Mouse (Mus musculus) megakaryocyte, embryonic 14.5 days (primary cell): ENCODE measurements around the gene Tmem256. TPM values are rescaled to one million over a fixed set of nuclear protein-coding genes. Genes with fewer than 3 reads are reported as not detected.

Source experiments
- H3K27me3 ChIP-seq: replicated peaks from 2 replicates; pipeline ENCODE3; 2012; ENCODE audit warnings: inconsistent platforms
- H3K36me3 ChIP-seq: replicated peaks from 2 replicates; pipeline ENCODE3; 2012; ENCODE audit warnings: low read length, inconsistent platforms, mixed read lengths
- H3K4me1 ChIP-seq: 2 replicates; pipeline ENCODE4 v1.6.1; 2012; ENCODE audit warnings: inconsistent platforms
- H3K4me3 ChIP-seq: replicated peaks from 2 replicates; pipeline ENCODE3; 2012; ENCODE audit warnings: moderate library complexity, mild to moderate bottlenecking, inconsistent platforms
- H3K9me3 ChIP-seq: 2 replicates; pipeline ENCODE4 v1.6.1; 2012; ENCODE audit warnings: inconsistent platforms
- FLI1 ChIP-seq: IDR thresholded peaks from 2 replicates; pipeline ENCODE4 v1.6.1; 2012; ENCODE audit warnings: low read length, inconsistent platforms, mixed read lengths
- GATA1 ChIP-seq: IDR thresholded peaks from 3 replicates; pipeline ENCODE4 v1.6.1; 2012; ENCODE audit warnings: mixed read lengths, low read length, inconsistent platforms, borderline replicate concordance
- polyA plus RNA-seq: library from polyadenylated mRNA; stranded (reverse); fragments of >175 nt; gene quantifications from 2 replicates; pipeline ENCODE4 v1.2.3, GENCODE M21; 2012; ENCODE audit warnings: low replicate concordance; ENCODE audit not compliant: insufficient read depth

Gene Tmem256
- polyA plus RNA-seq, 1 experiment, result 742 TPM

DNA sequence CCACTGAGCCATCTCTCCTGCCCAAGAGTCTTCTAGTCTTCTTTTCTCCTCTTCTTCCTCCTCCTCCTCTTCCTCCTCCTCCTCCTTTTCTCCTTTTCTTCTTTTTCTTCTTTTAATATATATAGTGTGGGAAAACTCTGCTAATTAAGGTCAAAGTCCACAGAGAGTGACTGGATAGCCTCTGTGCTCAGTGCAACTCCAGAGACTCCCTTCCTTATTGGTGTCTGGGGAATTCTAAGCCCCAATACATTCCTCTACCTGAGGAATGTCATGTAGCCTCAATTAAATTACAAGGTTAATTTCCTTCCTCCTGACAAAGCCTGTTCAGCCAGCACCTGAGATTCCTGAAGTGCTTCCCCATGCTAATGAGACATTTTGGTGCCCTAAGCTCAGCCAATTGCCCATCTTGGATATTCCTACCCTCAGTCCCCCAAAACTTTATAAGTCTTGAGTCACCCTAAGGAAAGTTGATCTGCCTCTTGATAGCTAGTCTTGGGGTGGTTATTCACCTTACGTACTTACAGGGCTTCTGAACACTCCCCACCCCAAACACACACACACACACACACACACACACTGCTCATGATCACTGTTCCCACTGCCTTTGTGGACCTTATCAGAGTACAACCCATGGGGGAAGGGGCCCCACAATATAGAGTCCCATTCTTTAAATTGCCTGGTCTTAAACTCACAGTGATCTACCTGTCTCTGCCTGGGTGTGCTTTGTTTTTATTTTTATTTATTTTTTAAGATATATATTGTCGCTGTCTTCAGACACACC is 32.2 kb downstream of the Tmem256 start:
- Histone ChIP-seq H3K27me3 (peaks cover 30% of the 10 kb centered on the region), H3K36me3 (no peaks in the 10 kb centered on the region), H3K9me3 (no peaks in the 10 kb centered on the region), H3K4me3 (no peak overlapping the region), H3K4me1 (peaks cover 8% of the 10 kb centered on the region)
- TF ChIP-seq FLI1 (no peak), GATA1 (no peak)

DNA sequence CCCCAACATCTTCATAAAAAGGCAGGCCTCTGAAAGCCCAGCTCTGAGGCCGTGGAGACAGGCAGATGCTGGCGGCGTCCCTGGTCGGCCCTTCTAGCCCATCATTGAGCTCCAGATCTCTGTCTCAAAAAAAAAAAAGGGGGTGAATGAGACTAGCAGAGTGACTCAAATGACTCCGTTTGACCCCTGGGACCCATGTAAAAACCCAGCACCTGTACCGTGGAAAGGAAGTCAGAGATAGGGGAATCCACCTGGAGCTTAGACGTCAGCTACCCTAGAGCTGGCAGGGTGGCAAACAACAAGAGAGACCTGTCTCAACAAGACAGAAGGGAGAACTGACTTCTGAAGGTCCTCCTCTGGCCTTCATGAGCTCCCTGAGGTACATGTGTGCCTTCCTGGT is 33.5 kb downstream of the Tmem256 start:
- H3K36me3 ChIP-seq, result no peaks in the 10 kb centered on the region
- H3K4me3 ChIP-seq, result no peak overlapping the region
- H3K4me1 ChIP-seq, result peaks cover 22% of the 10 kb centered on the region

DNA sequence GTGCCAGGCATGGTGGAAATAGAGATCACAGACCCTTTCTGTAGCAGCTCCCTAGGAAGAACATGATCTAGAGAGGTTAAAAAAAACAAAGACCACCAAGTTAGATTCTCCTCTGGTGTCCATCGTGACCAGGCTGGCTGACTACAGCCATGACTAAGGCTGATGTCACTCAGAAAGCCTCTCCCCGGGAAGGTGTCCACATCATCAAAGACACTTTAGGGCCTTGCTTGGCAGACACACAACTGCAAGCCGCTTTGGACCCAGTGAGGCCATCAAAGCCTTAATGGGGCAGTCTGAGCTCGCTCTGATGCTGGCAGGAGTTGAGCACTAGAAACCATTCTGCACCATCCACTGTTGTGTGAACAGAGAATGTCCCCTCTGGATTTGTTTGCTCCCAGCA is 34.1 kb downstream of the Tmem256 start:
- Histone ChIP-seq H3K36me3 (no peaks in the 10 kb centered on the region), H3K9me3 (no peaks in the 10 kb centered on the region), H3K27me3 (peaks cover 18% of the 10 kb centered on the region), H3K4me1 (peaks cover 23% of the 10 kb centered on the region), H3K4me3 (no peak overlapping the region)
- TF ChIP-seq FLI1 (no peak), GATA1 (no peak)

More for the DNA sequence above, 33.5 kb downstream of the Tmem256 start:
- peaks cover 24% of the 10 kb centered on the region for H3K27me3 ChIP-seq
- H3K9me3 ChIP-seq, result no peaks in the 10 kb centered on the region
- TF ChIP-seq FLI1 (no peak), GATA1 (no peak)

DNA sequence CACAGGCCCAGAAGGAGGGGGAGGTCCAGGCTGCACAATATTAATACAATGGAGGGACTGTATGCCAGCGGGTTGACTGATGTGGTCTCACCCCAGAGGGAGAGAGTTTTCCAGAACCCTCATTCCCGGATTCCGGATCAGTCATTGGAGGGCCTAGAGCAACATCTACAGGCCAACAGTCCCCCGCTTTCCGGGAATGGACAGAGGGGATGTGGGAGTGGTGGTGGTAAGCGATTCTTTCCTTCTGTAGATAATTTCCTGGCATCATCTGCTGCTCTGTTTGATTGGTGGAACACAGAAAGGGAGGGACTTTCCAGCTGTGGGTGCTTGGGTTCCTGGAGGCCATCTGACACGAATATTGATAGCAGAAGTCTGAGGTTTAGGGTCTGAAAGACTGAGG is 37.9 kb downstream of the Tmem256 start:
- Histone ChIP-seq H3K4me3 (peak overlapping the region; percentile 42), H3K9me3 (no peaks in the 10 kb centered on the region), H3K27me3 (peaks cover 6% of the 10 kb centered on the region), H3K36me3 (peaks cover 2% of the 10 kb centered on the region), H3K4me1 (peaks cover 60% of the 10 kb centered on the region)
- TF ChIP-seq GATA1 (no peak), FLI1 (no peak)

DNA sequence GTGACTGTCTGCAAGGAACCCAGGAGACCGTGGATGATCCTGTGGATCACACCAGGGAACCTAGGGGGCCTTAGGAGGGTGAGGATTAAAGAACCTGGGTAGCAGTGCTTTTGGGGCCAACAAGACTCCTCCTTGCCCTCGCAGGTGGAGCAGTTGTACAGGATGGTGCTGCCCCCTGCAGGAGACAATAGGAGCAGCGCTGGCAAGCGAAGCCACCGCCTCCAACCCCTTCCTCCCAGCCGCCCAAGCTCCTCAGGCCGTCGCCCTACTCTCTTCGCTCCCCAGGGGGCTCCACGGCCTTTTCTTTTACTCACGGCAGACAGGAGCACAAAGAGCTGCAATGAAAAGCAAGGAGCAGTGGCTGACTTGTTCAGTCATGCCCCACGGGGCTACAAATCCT is 38.6 kb downstream of the Tmem256 start:
- H3K9me3 ChIP-seq, result no peaks in the 10 kb centered on the region
- peaks cover 6% of the 10 kb centered on the region for H3K27me3 ChIP-seq
- H3K4me1 ChIP-seq, result peaks cover 67% of the 10 kb centered on the region
- peak overlapping the region; percentile 67 for H3K4me3 ChIP-seq
- peaks cover 2% of the 10 kb centered on the region for H3K36me3 ChIP-seq
- no peak for TF ChIP-seq FLI1
- no peak for TF ChIP-seq GATA1

DNA sequence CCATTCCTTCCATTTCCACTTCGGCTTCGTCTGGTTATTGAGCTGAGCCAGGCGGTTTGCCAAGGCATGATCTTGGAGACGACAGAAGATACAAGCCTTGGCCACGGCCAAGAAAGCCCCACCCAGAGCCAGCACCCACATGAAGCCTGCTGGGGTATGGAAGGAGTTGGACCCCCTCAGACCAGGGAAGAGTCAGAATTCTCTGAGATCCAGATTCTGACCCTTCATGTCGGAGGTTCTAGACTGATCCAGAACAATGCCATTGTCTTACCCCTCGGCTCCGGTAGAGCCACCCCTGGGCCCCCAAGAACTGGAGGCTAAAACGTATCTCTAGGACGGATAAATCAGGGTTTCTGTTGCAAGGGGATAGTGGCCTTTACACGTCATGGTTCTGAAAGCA is 39.6 kb downstream of the Tmem256 start, which contains the start of gene Tmem95:
Gene Tmem95, minus strand, starts transcription at position 141 of the 400 bp plus-strand sequence.
- peaks cover 73% of the 10 kb centered on the region for H3K4me1 ChIP-seq
- peaks cover 5% of the 10 kb centered on the region for H3K36me3 ChIP-seq
- peak within 1 kb of the TSS; percentile 67 for H3K4me3 ChIP-seq
- peaks cover 6% of the 10 kb centered on the region for H3K27me3 ChIP-seq
- H3K9me3 ChIP-seq, result no peaks in the 10 kb centered on the region
- no peak for TF ChIP-seq GATA1
- no peak for TF ChIP-seq FLI1

DNA sequence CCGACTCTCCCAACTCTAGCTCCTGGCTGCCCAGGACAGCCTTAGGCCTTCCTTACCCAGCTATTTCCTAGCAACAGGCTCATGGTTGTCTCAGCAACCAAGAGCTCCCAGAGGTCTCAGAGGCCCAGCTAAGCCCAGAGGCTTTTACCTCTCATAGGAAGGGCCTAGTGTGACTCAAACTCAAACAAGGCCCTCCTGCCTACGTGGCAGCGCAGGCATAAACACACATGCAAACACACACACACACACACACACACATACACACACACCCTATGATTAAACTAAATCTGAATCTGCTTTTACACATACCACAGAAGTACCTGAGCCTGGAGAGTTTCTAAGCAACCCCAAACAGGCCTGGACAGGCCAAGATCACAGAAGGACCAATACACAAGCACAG is 40.1 kb downstream of the Tmem256 start:
- Histone ChIP-seq H3K27me3 (peaks cover 6% of the 10 kb centered on the region), H3K4me3 (peak overlapping the region; percentile 40), H3K9me3 (no peaks in the 10 kb centered on the region), H3K36me3 (peaks cover 9% of the 10 kb centered on the region), H3K4me1 (peaks cover 73% of the 10 kb centered on the region)
- TF ChIP-seq GATA1 (no peak), FLI1 (no peak)

DNA sequence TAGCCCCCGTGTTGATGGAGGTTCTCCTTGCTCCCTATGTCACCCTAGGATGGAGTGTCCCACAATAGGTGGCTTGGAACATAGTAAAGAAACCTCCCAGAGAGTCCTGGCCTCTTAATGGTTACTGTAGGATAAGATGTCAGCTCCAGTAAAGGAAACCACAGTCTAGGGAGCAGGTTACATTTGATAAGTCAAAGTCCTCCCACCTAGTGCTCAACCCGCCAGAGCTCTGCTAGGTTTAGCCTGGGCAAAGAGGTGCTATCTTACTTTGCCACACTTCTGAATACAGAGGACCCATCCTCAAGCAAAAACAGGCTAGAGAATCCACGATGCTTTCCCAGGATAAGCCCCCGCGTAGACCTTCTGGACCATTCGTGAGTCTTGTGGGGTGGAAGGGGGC is 40.6 kb downstream of the Tmem256 start:
- Histone ChIP-seq H3K27me3 (peaks cover 6% of the 10 kb centered on the region), H3K36me3 (peaks cover 15% of the 10 kb centered on the region), H3K9me3 (no peaks in the 10 kb centered on the region), H3K4me1 (peaks cover 78% of the 10 kb centered on the region), H3K4me3 (peak overlapping the region; percentile 95)
- no peak for TF ChIP-seq GATA1
- no peak for TF ChIP-seq FLI1

DNA sequence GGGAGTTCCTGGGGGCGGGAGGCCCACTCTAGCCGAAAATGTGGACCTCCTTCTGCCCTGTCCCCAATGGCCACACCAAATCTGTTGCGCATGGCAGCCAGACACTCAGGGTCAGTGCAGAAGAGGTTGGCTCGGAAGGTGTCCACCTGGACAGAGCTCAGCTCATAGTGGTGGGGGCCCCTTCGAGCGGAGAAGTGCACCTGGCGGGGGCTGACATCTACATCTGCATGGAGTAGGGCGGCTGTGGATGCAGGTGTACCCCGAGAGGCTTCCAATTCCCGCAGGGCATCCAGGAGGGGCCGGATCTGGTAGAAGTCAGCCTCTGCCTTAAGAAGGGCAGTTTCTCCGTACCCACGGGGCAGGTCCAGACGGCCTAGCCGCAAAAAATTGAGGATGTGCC is 41.4 kb downstream of the Tmem256 start:
- H3K27me3 ChIP-seq, result peaks cover under 1% of the 10 kb centered on the region
- TF ChIP-seq FLI1, result no peak
- no peak for TF ChIP-seq GATA1
- peaks cover 22% of the 10 kb centered on the region for H3K36me3 ChIP-seq
- H3K4me3 ChIP-seq, result peak overlapping the region; percentile 95
- peaks cover 84% of the 10 kb centered on the region for H3K4me1 ChIP-seq
- no peaks in the 10 kb centered on the region for H3K9me3 ChIP-seq

DNA sequence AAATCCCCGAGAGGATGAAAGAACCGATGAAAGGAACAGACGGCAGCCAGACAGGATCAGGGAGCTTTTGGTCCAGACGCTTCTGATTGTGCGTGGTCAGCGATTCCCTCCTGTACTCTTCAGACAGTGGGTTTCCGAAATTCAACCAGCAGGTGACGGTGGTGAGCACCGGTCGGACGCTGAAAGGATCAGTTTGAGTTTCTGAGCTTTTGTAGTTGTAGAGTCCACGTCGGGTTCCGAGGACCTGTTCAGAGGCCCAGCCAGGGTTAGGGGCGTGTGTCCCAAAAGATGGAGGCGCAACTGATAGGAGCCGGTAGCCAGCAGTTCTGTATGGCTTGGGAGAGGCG is 42.2 kb downstream of the Tmem256 start:
- peak overlapping the region; percentile 95 for H3K4me3 ChIP-seq
- no peak for TF ChIP-seq GATA1
- no peak for TF ChIP-seq FLI1
- no peaks in the 10 kb centered on the region for H3K9me3 ChIP-seq
- no peaks in the 10 kb centered on the region for H3K27me3 ChIP-seq
- peaks cover 80% of the 10 kb centered on the region for H3K4me1 ChIP-seq
- H3K36me3 ChIP-seq, result peaks cover 30% of the 10 kb centered on the region
